Mouse (Mus musculus) small intestine, adult 2 months (tissue): ENCODE results near the gene Tex44.

Source experiments
- CTCF ChIP-seq: fragments of 200-500 bp; IDR thresholded peaks from 2 replicates; pipeline ENCODE4 v1.5.1; 2012; ENCODE audit warnings: low read depth, mild to moderate bottlenecking, control low read depth, inconsistent platforms, low read length, moderate library complexity, mixed read lengths; ENCODE audit not compliant: insufficient replicate concordance, insufficient read length; ENCODE audit errors: extremely low read depth
- POLR2A ChIP-seq: fragments of 200-500 bp; IDR thresholded peaks from 2 replicates; pipeline ENCODE4 v1.6.1; 2012; ENCODE audit warnings: low read depth, mild to moderate bottlenecking, control low read depth, inconsistent platforms, low read length, moderate library complexity

DNA sequence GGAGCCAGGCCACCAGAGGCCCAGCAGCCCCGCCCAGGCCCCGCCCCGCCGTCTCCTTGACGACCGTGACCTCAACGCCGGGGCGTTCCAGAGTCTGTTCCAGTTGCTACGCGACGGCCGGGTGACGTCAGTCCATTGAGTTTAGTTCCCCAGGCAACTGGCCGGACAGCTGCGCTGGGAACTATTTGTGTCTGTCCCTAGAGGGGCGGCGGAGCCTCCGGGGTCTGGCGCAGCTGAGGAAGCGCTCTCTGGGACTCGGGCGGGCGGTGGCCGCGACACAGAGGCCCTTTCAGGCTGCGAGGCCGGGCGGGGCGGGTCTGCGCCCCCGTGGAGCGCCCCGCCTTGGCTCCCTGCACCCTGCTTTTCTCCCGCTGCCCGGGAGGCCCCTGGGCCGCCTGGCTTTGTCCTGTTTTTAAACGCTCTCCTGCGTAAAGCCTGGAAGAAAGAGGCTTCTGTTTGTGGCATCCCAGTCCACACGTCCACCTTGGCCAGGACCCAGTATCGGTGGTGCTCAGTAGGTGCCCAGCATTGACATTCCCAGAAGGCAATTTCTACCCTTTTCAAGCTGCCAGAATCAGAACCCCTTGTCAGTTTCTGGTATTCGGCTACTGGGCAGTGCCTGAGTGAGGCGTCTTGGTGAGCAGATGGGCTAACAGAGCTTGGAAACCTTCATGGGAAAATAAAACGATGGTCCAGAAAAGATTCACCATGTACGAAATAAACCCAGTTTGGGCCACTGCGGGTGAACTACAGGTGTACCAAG, 8.5 kb downstream of the Tex44 start:
- no peak for TF ChIP-seq CTCF
- TF ChIP-seq POLR2A = peak; percentile 75
